Mouse (Mus musculus) urinary bladder, postnatal 25 days (tissue): Measurements from ENCODE around the gene Ppa1.
"Not testable (repeated sequence)": the region's sequence is repeated elsewhere in the genome, so short reads cannot be mapped to it uniquely, and the experiment has no call there.

Experiments
- DNase-seq: peaks from one replicate; pipeline ENCODE4 v3.0.0; 2022; ENCODE audit warnings: low spot score

Ppa1 gene

DNA sequence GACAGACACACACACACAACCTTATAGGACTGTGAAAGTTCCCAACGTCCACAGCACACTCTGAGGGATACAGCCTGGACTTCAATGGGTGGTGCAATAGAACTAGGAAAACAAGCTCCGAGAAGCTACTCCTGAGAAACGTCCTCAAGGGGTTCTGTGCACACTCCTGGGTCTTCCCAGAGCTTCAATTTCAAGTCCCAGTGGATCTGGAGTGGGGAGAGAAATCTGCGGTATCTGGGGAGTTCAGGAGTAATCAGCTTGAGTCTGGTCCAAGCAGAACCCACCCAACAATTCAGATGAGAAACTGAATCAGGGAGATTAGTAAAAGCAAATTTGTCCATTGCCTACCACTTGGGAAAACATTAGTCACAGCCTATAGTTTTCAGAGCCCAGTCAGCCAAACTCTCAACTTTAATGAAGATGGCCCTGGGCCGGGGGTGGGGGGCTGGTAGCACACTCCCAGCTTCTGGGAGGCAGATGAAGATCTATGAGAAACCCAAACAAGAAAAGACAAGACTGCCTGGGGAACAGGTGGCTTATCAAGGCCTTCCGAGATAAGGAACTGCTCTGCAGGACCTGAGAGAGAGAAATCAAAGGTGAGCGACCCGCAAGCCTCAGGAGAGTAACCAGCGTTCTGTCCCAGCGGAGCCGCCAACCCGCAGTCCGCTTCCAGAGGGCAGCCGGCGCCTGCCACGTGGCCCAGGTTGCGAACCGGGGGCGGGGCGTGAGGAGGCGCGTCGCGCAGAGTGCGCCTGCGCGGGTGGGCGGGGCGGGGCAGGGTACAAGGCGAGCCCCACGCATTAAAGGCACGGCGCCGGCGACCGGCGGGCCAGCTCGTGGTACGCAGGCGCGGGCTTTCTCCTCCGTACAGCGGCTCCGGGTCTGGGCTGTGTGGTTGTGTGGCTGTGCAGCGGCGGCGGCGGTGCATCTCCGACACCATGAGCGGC, at the start of gene Ppa1:
Gene Ppa1, plus strand, starts transcription at position 763 of the 947 bp plus-strand sequence.
- peak; percentile 84 for DNase-seq

DNA sequence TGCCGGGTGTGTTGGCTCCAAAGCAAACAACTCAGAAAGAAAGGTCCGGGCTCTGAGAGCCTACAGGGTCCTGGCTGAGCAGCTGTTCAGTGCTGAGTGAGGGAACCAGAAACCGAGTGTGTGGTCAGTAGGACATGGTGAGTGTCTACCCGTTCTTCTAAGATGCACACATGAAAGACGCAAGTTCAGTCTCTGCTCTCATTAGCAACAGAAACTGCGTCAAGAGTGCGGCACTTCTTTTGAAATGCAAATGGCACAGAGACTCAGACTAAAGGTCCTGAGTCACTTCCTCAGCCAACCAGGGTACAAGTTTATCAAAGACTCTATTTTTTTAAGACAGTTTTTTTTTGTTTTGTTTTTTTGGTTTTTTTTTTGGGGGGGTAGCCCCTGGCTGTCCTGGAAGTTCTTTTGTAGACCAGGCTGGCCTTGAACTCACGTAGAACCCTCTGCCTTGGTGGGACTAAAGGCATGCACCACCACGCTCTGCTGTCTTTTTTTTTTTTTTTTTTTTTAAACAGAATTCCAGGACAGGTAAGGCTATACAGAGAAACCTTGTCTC, 48.7 kb upstream of the Ppa1 start:
- DNase-seq: no peak

DNA sequence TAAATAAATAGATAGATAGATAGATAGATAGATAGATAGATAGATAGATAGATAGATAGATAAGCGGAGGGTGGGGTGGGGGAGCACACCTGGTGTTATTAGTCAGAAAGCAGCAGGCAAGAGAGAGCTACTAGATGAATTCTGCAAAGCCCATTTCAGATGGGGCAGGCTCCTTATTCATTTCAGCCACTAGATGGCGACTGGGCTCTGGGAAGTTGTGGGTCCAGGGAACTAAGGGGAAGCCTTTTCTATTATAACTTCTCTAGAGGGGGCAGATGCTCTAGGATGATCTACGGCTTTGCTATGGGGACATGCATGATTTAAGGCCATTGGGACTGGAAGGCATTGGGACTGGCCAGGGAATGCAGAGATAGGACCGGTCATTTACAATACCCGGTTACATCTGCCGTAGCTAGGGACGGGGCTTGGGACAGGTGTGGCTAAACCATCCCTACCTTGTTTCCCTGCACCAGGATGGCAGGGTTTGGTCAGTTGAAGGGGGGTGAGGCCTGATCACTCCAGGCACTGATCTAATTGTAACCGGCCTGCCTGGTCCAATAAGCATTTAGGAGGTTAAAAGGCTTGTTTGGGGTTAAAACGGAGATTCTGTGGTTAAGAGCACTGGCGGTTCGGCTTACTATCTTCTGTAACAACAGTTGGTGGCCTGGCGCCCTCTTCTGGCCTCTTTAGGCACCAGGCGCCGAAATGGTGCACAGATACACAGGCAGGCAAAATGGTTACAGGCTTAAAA, 45.9 kb upstream of the Ppa1 start:
- DNase-seq: peak; percentile 55

DNA sequence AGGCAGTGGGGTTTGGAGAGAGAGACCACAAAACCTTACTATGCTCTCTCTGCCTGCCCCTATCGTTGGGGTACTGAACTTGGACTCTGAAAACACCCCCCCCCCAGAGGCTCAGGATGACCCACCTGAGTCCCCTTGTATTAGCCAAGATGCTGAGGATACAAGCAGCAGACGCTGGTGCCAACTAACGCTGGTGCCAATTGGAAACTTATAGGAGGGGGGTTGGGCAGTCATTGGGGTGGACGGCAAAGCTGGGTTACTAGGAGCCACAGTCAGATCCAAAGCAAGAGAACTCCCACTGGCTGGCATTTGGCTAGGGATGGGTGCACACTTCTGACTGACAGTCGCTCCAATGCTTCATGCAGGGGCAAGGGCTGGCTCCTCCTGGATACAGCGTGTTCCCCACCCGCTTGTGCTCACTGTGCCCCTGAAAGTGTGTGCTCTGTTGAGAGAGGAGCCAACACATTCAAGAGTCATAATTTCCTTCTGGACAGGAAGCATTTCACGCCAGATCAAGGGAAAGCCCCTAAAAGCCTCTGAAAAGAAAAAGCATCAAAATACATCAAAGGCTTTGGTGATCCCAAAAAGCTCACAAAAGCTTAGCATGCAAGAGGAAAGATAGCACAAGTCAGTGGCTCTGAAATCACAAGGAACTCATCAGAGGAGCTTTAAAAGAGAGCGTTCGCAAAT, 43.8 kb upstream of the Ppa1 start:
- no peak for DNase-seq

DNA sequence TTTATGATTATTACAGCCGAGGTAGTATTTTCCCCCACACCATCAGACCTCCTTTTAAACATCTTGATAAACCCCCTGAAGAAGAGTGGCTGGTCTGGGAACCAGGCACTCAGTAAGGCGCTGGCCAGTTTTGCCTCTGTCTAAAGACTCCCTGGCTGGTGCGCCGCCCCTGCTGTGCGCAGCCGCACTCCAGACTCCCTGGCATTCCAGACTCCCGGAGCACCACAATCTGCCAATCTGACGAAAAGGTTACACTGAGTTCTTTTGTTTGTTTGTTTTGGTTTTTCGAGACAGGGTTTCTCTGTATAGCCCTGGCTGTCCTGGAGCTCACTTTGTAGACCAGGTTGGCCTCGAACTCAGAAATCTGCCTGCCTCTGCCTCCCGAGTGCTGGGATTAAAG, 43.0 kb upstream of the Ppa1 start:
- DNase-seq: not testable (repeated sequence)

DNA sequence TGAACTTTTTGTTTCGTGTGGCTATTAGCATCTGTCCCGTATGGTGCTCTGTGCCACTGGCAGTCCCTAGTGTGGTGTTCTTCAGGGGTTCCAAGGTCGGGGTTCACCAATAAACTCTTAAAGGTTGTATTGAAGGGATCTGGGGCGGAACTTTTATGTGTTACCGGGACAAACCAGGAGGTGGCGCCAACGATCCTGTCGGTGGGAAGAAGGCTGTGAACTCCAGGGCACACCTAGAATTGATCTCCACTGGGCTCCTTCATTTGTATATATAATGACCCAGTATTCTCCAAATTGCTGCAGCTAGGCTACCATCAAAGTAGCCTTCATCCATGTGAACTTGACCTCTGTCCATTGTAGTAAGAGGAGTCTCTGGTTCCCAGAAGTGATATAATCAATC, 42.5 kb upstream of the Ppa1 start:
- DNase-seq: peak; percentile 72

DNA sequence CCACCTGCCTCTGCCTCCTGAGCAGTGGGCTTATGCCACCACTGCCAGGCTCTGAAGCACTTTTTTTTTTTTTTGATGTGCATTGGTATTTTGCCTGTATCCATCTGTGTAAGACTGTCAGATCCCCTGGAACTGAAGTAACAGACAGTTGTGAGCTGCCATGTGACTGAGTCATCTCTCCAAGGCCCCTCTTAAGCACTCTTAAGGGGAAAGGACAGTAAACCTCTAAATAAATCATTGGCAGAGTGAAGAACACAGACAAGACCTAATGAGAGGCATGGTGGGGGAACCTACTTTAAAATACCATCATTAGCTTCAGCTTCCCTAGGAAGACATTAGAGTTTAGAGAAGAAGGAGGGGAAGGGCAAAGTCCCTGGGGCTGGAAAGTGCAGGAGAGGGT, 40.1 kb upstream of the Ppa1 start:
- DNase-seq: no peak

DNA sequence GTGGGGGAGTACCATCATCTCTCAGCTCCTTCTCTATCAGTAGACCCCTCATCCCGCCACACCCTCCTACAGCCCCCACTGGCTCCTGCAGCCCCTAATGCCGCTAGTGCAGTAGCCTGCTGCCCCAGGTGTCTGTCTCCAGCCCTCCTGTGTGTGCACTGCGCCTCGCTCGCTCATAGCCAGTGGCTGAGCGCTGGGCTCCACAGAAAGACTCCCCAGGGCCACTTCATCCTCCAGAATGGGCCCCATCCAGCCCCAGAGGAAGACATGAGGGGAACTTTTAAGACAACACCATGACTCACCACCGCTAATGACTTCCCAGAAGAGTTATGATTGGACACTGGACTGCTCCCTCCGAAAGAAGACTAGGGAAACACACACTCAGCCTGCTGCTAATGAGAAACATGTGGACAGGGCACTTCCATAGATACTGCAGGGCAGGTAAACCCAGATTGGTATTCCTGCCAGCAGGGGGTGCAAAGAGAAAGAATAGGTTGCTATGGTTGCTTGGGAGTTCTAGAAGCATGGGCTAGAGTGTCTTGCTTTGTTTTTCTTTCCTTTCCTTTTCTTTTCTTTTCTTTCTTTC, 37.6 kb upstream of the Ppa1 start:
- DNase-seq: peak; percentile 50

DNA sequence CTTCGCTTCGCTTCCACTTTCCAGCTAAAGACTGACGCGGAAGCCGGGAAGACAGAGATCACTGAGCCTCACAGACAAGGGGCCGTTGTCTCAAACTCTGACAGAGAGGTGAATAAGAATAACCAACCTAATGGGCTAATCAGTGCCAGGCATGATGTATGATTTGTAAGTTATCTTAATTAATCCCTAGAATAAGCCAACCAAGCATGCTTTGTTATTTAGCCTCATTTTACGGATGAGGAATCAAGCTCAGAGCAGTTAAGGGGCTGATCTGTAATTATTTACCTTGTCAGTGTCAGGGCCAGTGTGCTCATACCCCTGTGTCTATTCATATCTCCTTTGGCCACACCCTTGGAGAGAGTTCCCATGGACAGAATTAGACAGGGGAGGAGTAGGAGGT, 34.0 kb upstream of the Ppa1 start:
- DNase-seq: no peak

DNA sequence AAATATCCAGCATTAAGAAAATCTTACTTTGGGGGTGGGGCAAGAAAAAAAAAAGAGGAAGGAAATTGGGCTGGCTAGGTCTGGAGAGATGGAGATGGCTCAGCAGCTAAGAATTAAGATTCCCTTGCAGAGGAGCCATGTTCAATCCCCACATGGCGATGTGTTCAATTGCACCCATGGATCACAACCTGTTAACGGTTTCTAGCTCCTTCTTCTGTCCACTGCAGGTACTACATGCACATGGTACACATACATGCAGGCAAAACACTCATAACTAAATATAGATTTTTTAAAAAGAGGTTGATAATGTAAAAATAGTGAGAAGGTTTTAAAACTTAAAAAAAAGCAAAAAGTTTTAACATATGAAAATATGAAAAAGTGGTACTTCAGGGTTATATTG, 29.8 kb upstream of the Ppa1 start:
- DNase-seq: no peak

DNA sequence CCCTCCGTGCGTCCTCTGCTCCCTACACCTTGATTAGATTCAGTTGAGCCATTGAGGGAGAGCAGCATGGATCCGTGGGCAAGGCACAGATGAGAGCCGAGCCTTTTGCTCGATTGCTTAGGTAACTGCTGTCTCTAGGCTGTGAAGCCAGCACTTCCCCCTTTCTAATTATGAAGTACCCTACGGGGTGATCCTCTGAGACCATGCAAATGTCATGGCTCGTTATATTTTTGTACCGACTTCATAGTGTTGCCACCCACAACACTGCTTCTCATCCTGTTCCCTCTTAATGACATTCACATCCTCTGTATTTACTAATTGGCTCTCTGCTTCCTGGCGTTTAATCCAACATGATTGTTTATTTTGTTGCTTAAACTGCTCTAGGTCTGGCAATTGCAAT, 26.7 kb upstream of the Ppa1 start:
- DNase-seq: no peak

DNA sequence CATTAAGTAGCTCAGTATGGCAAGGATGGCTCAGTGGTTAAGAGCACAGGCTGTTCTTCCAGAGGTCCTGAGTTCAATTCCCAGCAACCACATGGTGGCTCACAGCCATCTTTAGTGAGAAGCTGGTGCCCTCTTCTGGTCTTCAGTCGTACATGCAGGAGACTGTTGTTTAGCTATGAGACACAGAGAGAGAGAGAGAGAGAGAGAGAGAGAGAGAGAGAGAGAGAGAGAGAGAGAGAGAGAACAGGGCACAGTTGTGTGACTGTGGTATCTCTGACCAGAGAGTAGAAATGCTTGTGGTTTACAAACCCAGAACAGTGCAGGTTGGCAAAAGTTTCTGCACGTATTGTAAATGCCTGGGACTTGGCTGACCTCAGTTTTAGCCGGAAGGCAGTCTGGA, 24.5 kb upstream of the Ppa1 start:
- not testable (repeated sequence) for DNase-seq

DNA sequence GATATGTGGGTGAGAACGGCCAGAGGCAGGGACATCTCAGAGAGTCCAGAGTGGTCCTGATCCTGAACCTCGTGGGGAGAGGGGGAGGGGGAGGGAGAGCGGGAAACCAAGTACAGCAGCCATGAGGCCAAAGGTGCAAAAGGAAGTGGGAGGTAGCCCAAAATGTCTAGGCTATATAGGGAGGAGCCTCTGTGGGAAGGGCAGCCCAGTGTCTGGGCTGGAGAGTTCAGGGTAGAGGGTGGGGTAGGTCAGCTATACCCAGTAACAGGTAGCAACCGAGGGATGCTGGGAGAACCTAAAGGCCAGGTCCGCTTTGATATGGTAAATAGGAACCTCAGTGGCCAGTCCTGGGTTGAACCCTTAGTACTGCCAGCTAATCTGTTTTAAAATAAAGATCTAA, 23.6 kb upstream of the Ppa1 start:
- no peak for DNase-seq

DNA sequence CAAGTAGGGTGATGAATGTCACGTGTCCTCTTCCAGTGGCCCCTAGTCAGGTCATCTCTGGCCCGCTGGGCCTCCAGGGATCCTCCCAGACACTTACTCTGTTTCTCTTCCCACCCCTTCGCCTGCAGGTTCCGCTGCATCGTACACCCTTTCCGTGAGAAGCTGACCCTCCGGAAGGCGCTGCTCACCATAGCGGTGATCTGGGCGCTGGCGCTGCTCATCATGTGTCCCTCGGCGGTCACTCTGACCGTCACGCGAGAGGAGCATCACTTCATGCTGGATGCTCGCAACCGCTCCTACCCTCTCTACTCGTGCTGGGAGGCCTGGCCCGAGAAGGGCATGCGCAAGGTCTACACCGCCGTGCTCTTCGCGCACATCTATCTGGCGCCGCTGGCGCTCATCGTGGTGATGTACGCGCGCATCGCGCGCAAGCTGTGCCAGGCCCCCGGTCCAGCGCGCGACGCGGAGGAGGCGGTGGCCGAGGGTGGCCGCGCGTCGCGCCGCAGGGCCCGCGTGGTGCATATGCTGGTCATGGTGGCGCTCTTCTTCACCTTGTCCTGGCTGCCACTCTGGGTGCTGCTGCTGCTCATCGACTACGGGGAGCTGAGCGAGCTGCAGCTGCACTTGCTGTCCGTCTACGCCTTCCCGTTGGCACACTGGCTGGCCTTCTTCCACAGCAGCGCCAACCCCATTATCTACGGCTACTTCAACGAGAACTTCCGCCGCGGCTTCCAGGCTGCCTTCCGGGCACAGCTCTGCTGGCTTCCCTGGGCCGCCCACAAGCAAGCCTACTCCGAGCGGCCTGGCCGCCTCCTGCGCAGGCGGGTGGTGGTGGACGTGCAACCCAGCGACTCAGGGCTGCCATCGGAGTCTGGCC, 22.7 kb upstream of the Ppa1 start:
- peak; percentile 14 for DNase-seq

DNA sequence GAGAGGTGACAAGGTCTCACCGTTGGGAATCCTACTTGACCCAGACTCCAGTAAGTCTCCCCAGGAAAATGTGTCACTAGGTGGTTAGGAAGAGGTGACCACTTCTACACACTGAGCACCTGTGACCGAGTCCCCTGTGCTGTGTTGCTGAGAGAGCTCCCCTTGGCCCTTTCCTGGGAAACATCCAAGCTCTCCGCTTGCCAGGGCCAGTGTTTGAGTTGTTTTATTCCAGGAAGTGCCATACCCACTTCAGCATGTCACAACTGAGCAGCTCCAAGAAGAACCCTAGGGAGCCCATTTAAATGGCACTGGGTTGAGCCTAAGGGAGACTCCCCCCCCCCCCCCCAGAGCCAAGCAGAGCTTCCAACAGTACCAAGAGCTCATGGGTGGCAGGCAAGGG, 21.8 kb upstream of the Ppa1 start:
- no peak for DNase-seq

DNA sequence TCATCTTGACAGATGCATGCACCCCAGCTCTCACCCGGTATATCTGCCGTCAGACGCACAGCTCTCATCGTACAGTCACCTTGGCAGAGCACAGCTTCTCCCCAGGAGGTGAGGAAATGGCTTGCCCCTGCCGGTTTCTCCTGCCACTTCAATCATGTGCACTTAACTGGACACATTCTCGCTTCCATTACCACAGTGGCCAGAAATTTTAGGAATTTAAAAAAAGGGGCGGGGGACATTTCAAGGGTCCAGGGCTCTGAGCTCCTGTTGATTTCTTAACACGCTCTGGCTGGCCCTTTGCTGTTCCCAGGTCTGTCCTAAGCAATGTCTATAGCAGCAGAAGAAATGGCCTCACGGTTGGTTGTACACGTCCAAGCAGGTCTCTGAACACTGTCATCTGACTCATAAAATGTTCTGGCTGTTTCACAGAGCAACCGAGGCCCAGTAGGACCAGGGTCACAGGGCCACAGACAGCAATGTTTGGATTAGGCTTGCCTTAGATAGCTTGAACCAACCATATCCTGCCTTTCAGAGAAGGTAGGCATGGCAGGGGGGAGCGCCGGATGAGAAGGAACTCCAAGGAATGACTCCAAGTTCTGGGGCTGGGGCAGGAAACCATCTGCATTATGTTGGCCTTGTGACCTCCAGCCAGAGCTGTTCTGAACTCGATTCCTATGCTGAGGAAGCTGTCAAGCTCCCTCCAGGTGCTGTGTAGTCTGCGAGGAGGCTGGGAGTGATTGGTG, 21.0 kb upstream of the Ppa1 start:
- DNase-seq: no peak

DNA sequence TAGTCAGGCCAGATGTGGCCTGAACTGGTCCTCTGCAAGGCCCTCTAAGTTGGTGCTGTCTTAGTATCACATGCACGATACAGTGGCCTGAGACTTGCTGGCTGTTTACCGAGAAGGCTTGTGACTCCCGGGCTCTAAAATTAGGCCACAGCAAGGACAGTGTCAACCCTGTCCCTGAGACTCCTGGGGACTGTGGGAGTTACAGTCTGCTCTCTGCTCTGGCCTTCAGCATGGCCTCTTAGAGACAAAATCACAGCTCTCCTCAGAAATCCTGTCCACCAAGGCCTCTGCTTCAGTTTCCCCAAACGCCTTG, 20.5 kb upstream of the Ppa1 start:
- DNase-seq: no peak

DNA sequence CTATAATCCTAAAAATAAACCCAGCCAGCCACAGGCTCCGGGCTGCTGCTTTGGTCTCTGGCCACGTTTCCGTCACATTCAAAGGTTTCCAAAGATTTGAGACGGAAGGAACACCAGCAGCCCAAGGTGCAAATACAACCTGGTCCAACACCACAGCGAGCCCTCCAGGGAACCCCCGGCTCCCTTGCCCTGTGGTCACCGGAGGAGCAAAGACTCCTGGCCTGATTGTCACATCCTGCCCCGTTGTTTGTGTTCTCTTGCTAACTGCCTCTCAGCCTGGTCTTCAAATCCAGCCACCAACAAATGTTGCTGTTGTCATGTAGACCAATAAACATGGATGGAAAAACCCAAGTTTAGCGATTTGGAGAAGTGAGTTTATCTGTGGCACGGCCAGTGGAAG, 15.9 kb upstream of the Ppa1 start:
- DNase-seq: no peak

DNA sequence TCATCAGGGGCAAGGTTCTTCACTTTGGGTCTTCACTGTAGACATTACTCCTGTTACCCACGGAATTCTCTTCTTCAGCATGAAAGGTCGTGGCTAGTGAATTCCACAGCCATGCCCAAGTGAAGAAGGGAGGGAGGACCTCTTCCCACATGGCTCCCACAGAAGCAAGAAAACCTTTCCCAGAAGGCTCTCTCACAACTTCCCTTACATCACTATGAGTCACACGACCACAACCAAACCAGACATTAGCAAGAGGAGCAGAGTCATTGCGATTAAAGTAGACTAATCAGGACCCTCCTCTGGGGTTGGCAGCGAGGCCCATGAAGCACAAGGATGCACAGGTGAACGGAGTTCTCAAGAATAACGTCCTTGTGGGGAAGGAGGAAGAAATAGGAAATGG, 11.3 kb upstream of the Ppa1 start:
- no peak for DNase-seq

DNA sequence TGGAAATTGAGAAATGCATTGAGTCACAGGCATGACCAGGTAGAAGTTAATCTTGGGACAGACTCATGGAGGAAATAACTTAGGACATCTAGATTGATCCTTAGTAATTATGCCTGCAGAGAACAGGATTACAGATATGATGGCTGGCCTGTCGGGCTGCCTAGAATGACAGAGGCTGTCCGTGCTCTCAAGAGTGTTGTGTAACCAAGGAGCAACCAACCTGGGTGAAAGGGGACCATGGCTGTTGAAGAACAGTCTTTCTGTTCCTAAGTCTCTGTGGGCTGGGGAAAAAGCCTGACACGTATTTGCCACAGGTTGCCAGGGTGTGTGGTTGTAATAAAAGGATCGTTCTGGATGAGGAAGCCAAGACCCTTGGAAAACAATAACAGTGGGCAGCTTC, 8.0 kb upstream of the Ppa1 start:
- DNase-seq: no peak

DNA sequence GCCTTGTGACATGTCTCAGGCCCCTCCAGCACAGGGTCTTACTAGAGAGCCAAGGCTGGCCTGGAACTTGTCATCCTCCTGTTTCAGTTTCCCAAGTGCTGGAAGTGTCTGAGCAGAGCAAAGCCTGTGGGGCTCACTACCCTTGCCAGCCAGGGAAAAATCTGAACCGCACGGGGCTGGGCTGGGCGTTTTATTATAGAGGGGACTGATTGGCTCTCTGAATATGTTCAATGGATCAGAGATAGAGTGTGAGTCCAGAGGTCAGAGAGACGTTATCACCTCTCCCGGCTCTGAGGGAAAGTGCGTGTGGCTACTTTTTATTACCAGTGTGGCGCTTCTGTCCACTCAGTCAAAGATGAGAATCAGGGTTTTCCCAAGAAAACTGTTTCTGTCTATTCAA, 1.8 kb upstream of the Ppa1 start:
- DNase-seq: no peak
